Mouse (Mus musculus) brain, embryonic 14.5 days (tissue): Measurements from ENCODE around the gene Fpr3. TPM values are rescaled to one million over a fixed set of nuclear protein-coding genes. Genes with fewer than 3 reads are reported as not detected.

Experiments used
- DNase-seq: peaks from one replicate; pipeline ENCODE4 v3.0.0-alpha.2; 2011; ENCODE audit warnings: low read depth
- CTCF ChIP-seq: fragments of 200-500 bp; IDR thresholded peaks from 2 replicates; pipeline ENCODE4 v1.5.1; 2012; ENCODE audit warnings: inconsistent platforms, mild to moderate bottlenecking, moderate library complexity, borderline replicate concordance; ENCODE audit not compliant: insufficient read depth, insufficient read length; ENCODE audit errors: extremely low read depth
- POLR2A ChIP-seq: fragments of 200-500 bp; IDR thresholded peaks from 2 replicates; pipeline ENCODE4 v1.6.1; 2012; ENCODE audit warnings: mild to moderate bottlenecking, inconsistent platforms, borderline replicate concordance; ENCODE audit not compliant: poor library complexity, insufficient read depth, insufficient read length, severe bottlenecking; ENCODE audit errors: extremely low read depth
- polyA plus RNA-seq: library from polyadenylated mRNA; depleted of rRNA; stranded (reverse); fragments of >200 nt; gene quantifications from 2 replicates; pipeline ENCODE4 v1.2.3, GENCODE M21; 2012

The Fpr3 gene
- polyA plus RNA-seq, 1 experiment, result not detected

- TF ChIP-seq CTCF, result no peak
- no peak for TF ChIP-seq POLR2A
- no peak for DNase-seq
Measured at GRCm38 (mm10) chr17:17856612-17857011, 31.0 kb upstream of the Fpr3 start.

GRCm38 (mm10) chr17:17857446-17857845 lies 30.2 kb upstream of the Fpr3 start:
- TF ChIP-seq POLR2A, result no peak
- DNase-seq, result no peak

- TF ChIP-seq CTCF (no peak), POLR2A (no peak)
- no peak for DNase-seq
Measured at GRCm38 (mm10) chr17:17860110-17860509, 27.5 kb upstream of the Fpr3 start.

GRCm38 (mm10) chr17:17862360-17862759 lies 25.3 kb upstream of the Fpr3 start:
- no peak for DNase-seq
- TF ChIP-seq CTCF, result no peak
- no peak for TF ChIP-seq POLR2A

- TF ChIP-seq POLR2A, result no peak
- TF ChIP-seq CTCF, result no peak
- DNase-seq, result no peak
Measured at GRCm38 (mm10) chr17:17865168-17865567, 22.5 kb upstream of the Fpr3 start.

GRCm38 (mm10) chr17:17866801-17867469 lies 20.7 kb upstream of the Fpr3 start:
- DNase-seq, result no peak
- TF ChIP-seq CTCF (no peak), POLR2A (no peak)

GRCm38 (mm10) chr17:17870892-17871550 lies 16.6 kb upstream of the Fpr3 start:
- TF ChIP-seq POLR2A (no peak), CTCF (no peak)

GRCm38 (mm10) chr17:17871697-17872096 lies 16.0 kb upstream of the Fpr3 start:
- TF ChIP-seq POLR2A (no peak), CTCF (no peak)

More at GRCm38 (mm10) chr17:17870892-17871550, 16.6 kb upstream of the Fpr3 start:
- no peak for DNase-seq

GRCm38 (mm10) chr17:17879347-17879746 lies 8.3 kb upstream of the Fpr3 start:
- no peak for DNase-seq

More at GRCm38 (mm10) chr17:17871697-17872096, 16.0 kb upstream of the Fpr3 start:
- DNase-seq, result no peak

GRCm38 (mm10) chr17:17882672-17883071 lies 5.0 kb upstream of the Fpr3 start:
- no peak for DNase-seq
- TF ChIP-seq CTCF (no peak), POLR2A (no peak)

More at GRCm38 (mm10) chr17:17879347-17879746, 8.3 kb upstream of the Fpr3 start:
- TF ChIP-seq POLR2A (no peak), CTCF (no peak)

GRCm38 (mm10) chr17:17883840-17884239 lies 3.8 kb upstream of the Fpr3 start, which contains the start of gene Fpr1:
Gene Fpr1, minus strand, starts transcription at chr17:17883940.
- no peak for DNase-seq

GRCm38 (mm10) chr17:17889732-17890425 lies 2.2 kb downstream of the Fpr3 start:
- no peak for DNase-seq
- TF ChIP-seq CTCF (no peak), POLR2A (no peak)

More at GRCm38 (mm10) chr17:17883840-17884239, 3.8 kb upstream of the Fpr3 start, which contains the start of gene Fpr1:
- no peak for TF ChIP-seq CTCF
- TF ChIP-seq POLR2A, result no peak

- TF ChIP-seq CTCF, result peak; percentile 64; the same call in 1 of the 2 replicates
- no peak for TF ChIP-seq POLR2A
- peak; percentile 87 for DNase-seq
Measured at GRCm38 (mm10) chr17:17896039-17896438, 8.4 kb downstream of the Fpr3 start.
